Mouse (Mus musculus): ENCODE results near the gene Letm1. TPM values are rescaled to one million over a fixed set of nuclear protein-coding genes. Genes with fewer than 3 reads are reported as not detected.

Letm1 gene
- polyA plus RNA-seq, 1 experiment from 2014 or later, result 64.4 TPM

- H3K9ac ChIP-seq (replicated peaks; ENCODE audit: low read length), result peak overlapping the region; percentile 90
- 5% methylated on average over 11 of the region's 11 CpGs for WGBS
- H3K36me3 ChIP-seq (ENCODE audit: control insufficient read depth, insufficient read depth, low read length), result peaks cover 10% of the 10 kb centered on the region
- peaks cover 11% of the 10 kb centered on the region for H3K4me1 ChIP-seq (ENCODE audit: control insufficient read depth, insufficient read depth, low read length)
- H3K27me3 ChIP-seq (ENCODE audit: control insufficient read depth, insufficient read depth, low read length), result no peaks in the 10 kb centered on the region
- no peak for ATAC-seq (ENCODE audit: low FRiP score, low TSS enrichment)
- no peak for DNase-seq
- peak overlapping the region; percentile 81 for H3K4me2 ChIP-seq (ENCODE audit: low read length)
- H3K9me3 ChIP-seq (ENCODE audit: control insufficient read depth, low read length), result no peaks in the 10 kb centered on the region
- H3K4me3 ChIP-seq (replicated peaks; ENCODE audit: low read depth, low read length), result peak overlapping the region; percentile 84
- peak overlapping the region; percentile 86 for H3K27ac ChIP-seq (replicated peaks; ENCODE audit: low read depth, low read length)
Observed at GRCm38 (mm10) chr5:33781964-33782344, 663 bp downstream of the Letm1 start.

DNA sequence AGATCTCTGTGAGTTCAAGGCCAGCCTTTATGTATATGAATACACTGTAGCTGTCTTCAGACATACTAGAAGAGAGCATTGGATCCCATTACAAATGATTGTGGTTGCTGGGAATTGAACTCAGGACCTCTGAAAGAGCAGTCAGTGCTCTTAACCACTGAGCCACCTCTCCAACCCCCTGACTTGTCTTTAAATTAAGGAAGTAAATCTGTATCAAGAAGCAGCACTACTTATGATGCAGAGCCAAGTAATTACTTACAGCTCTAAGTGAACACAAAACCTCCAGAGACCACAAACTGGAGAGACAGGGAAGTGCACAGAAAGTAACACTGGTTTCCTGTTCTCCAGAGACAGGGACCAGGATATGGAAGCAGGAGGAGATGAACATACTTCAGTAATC, 5.4 kb downstream of the Letm1 start:
- DNase-seq (no peak), ATAC-seq (ENCODE audit: low FRiP score, low TSS enrichment) (no peak)
- no peak overlapping the region for H3K4me2 ChIP-seq (ENCODE audit: low read length)
- H3K27ac ChIP-seq (replicated peaks; ENCODE audit: low read depth, low read length), result no peak overlapping the region
- H3K4me1 ChIP-seq (ENCODE audit: control insufficient read depth, insufficient read depth, low read length), result peaks cover 11% of the 10 kb centered on the region
- no peaks in the 10 kb centered on the region for H3K27me3 ChIP-seq (ENCODE audit: control insufficient read depth, insufficient read depth, low read length)
- no peaks in the 10 kb centered on the region for H3K9me3 ChIP-seq (ENCODE audit: control insufficient read depth, low read length)
- no peak overlapping the region for H3K9ac ChIP-seq (replicated peaks; ENCODE audit: low read length)
- H3K36me3 ChIP-seq (ENCODE audit: control insufficient read depth, insufficient read depth, low read length), result peaks cover 36% of the 10 kb centered on the region
- no peak overlapping the region for H3K4me3 ChIP-seq (replicated peaks; ENCODE audit: low read depth, low read length)

GRCm38 (mm10) chr5:33743481-33743880, 39.1 kb downstream of the Letm1 start:
- no peak overlapping the region for H3K27ac ChIP-seq (replicated peaks; ENCODE audit: low read depth, low read length)
- no peaks in the 10 kb centered on the region for H3K4me1 ChIP-seq (ENCODE audit: control insufficient read depth, insufficient read depth, low read length)
- no peaks in the 10 kb centered on the region for H3K9me3 ChIP-seq (ENCODE audit: control insufficient read depth, low read length)
- no peak for ATAC-seq (ENCODE audit: low FRiP score, low TSS enrichment)
- peaks cover 83% of the 10 kb centered on the region for H3K36me3 ChIP-seq (ENCODE audit: control insufficient read depth, insufficient read depth, low read length)
- 96% methylated on average over 8 of the region's 8 CpGs for WGBS
- no peak for DNase-seq
- H3K9ac ChIP-seq (replicated peaks; ENCODE audit: low read length), result no peak overlapping the region
- H3K4me3 ChIP-seq (replicated peaks; ENCODE audit: low read depth, low read length), result no peak overlapping the region
- no peak overlapping the region for H3K4me2 ChIP-seq (ENCODE audit: low read length)
- H3K27me3 ChIP-seq (ENCODE audit: control insufficient read depth, insufficient read depth, low read length), result no peaks in the 10 kb centered on the region

- Histone ChIP-seq H3K9me3 (ENCODE audit: control insufficient read depth, low read length) (no peaks in the 10 kb centered on the region), H3K4me2 (ENCODE audit: low read length) (no peak overlapping the region), H3K27ac (replicated peaks; ENCODE audit: low read depth, low read length) (no peak overlapping the region), H3K4me3 (replicated peaks; ENCODE audit: low read depth, low read length) (no peak overlapping the region), H3K27me3 (ENCODE audit: control insufficient read depth, insufficient read depth, low read length) (no peaks in the 10 kb centered on the region), H3K4me1 (ENCODE audit: control insufficient read depth, insufficient read depth, low read length) (no peaks in the 10 kb centered on the region), H3K36me3 (ENCODE audit: control insufficient read depth, insufficient read depth, low read length) (peaks cover 55% of the 10 kb centered on the region), H3K9ac (replicated peaks; ENCODE audit: low read length) (no peak overlapping the region)
- WGBS, result 95% methylated on average over 4 of the region's 4 CpGs
- no peak for ATAC-seq (ENCODE audit: low FRiP score, low TSS enrichment)
- DNase-seq, result no peak
Observed at GRCm38 (mm10) chr5:33740548-33740947, 42.1 kb downstream of the Letm1 start.

GRCm38 (mm10) chr5:33738341-33738740, 44.3 kb downstream of the Letm1 start:
- H3K36me3 ChIP-seq (ENCODE audit: control insufficient read depth, insufficient read depth, low read length), result peaks cover 39% of the 10 kb centered on the region
- H3K9me3 ChIP-seq (ENCODE audit: control insufficient read depth, low read length), result no peaks in the 10 kb centered on the region
- no peak for DNase-seq
- no peak overlapping the region for H3K27ac ChIP-seq (replicated peaks; ENCODE audit: low read depth, low read length)
- no peak overlapping the region for H3K4me2 ChIP-seq (ENCODE audit: low read length)
- H3K4me1 ChIP-seq (ENCODE audit: control insufficient read depth, insufficient read depth, low read length), result no peaks in the 10 kb centered on the region
- H3K4me3 ChIP-seq (replicated peaks; ENCODE audit: low read depth, low read length), result no peak overlapping the region
- ATAC-seq (ENCODE audit: low FRiP score, low TSS enrichment), result no peak
- H3K27me3 ChIP-seq (ENCODE audit: control insufficient read depth, insufficient read depth, low read length), result no peaks in the 10 kb centered on the region
- H3K9ac ChIP-seq (replicated peaks; ENCODE audit: low read length), result no peak overlapping the region

GRCm38 (mm10) chr5:33737903-33738321, 44.7 kb downstream of the Letm1 start:
- 20% methylated on average over 7 of the region's 7 CpGs for WGBS
- peak; percentile 87 for DNase-seq
- no peak overlapping the region for H3K4me3 ChIP-seq (replicated peaks; ENCODE audit: low read depth, low read length)
- no peaks in the 10 kb centered on the region for H3K9me3 ChIP-seq (ENCODE audit: control insufficient read depth, low read length)
- no peak overlapping the region for H3K4me2 ChIP-seq (ENCODE audit: low read length)
- H3K36me3 ChIP-seq (ENCODE audit: control insufficient read depth, insufficient read depth, low read length), result peaks cover 35% of the 10 kb centered on the region
- no peaks in the 10 kb centered on the region for H3K27me3 ChIP-seq (ENCODE audit: control insufficient read depth, insufficient read depth, low read length)
- ATAC-seq (ENCODE audit: low FRiP score, low TSS enrichment), result no peak; the same call in 1 of the 2 replicates
- H3K27ac ChIP-seq (replicated peaks; ENCODE audit: low read depth, low read length), result no peak overlapping the region
- H3K4me1 ChIP-seq (ENCODE audit: control insufficient read depth, insufficient read depth, low read length), result no peaks in the 10 kb centered on the region
- H3K9ac ChIP-seq (replicated peaks; ENCODE audit: low read length), result no peak overlapping the region

GRCm38 (mm10) chr5:33736230-33736629, 46.4 kb downstream of the Letm1 start:
- DNase-seq (no peak), ATAC-seq (ENCODE audit: low FRiP score, low TSS enrichment) (no peak)
- Histone ChIP-seq H3K9ac (replicated peaks; ENCODE audit: low read length) (no peak overlapping the region), H3K36me3 (ENCODE audit: control insufficient read depth, insufficient read depth, low read length) (peaks cover 30% of the 10 kb centered on the region), H3K27me3 (ENCODE audit: control insufficient read depth, insufficient read depth, low read length) (no peaks in the 10 kb centered on the region), H3K9me3 (ENCODE audit: control insufficient read depth, low read length) (no peaks in the 10 kb centered on the region), H3K4me3 (replicated peaks; ENCODE audit: low read depth, low read length) (no peak overlapping the region), H3K4me1 (ENCODE audit: control insufficient read depth, insufficient read depth, low read length) (no peaks in the 10 kb centered on the region), H3K4me2 (ENCODE audit: low read length) (no peak overlapping the region), H3K27ac (replicated peaks; ENCODE audit: low read depth, low read length) (no peak overlapping the region)
- 75% methylated on average over 9 of the region's 9 CpGs for WGBS

- 90% methylated on average over 16 of the region's 16 CpGs for WGBS
- H3K9me3 ChIP-seq (ENCODE audit: control insufficient read depth, low read length), result no peaks in the 10 kb centered on the region
- no peak overlapping the region for H3K4me2 ChIP-seq (ENCODE audit: low read length)
- no peak for DNase-seq
- no peak overlapping the region for H3K9ac ChIP-seq (replicated peaks; ENCODE audit: low read length)
- H3K27me3 ChIP-seq (ENCODE audit: control insufficient read depth, insufficient read depth, low read length), result no peaks in the 10 kb centered on the region
- peaks cover 23% of the 10 kb centered on the region for H3K36me3 ChIP-seq (ENCODE audit: control insufficient read depth, insufficient read depth, low read length)
- H3K4me1 ChIP-seq (ENCODE audit: control insufficient read depth, insufficient read depth, low read length), result no peaks in the 10 kb centered on the region
- H3K27ac ChIP-seq (replicated peaks; ENCODE audit: low read depth, low read length), result no peak overlapping the region
- no peak overlapping the region for H3K4me3 ChIP-seq (replicated peaks; ENCODE audit: low read depth, low read length)
- ATAC-seq (ENCODE audit: low FRiP score, low TSS enrichment), result no peak
Observed at GRCm38 (mm10) chr5:33735412-33736092, 47.1 kb downstream of the Letm1 start.

DNA sequence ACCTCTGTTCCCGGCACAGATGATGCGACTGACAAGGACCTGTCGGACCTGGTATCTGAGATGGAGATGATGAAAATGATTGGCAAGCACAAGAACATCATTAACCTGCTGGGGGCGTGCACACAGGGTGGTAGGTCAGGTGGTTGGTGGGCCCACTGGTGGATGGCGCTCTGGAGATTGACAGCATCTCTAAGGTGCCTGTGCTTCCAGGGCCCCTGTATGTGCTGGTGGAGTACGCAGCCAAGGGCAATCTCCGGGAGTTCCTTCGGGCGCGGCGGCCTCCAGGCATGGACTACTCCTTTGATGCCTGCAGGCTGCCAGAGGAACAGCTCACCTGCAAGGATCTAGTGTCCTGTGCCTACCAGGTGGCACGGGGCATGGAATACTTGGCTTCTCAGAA, 48.8 kb downstream of the Letm1 start:
- Histone ChIP-seq H3K27me3 (ENCODE audit: control insufficient read depth, insufficient read depth, low read length) (no peaks in the 10 kb centered on the region), H3K9ac (replicated peaks; ENCODE audit: low read length) (no peak overlapping the region), H3K36me3 (ENCODE audit: control insufficient read depth, insufficient read depth, low read length) (peaks cover 28% of the 10 kb centered on the region), H3K4me3 (replicated peaks; ENCODE audit: low read depth, low read length) (no peak overlapping the region), H3K9me3 (ENCODE audit: control insufficient read depth, low read length) (no peaks in the 10 kb centered on the region), H3K27ac (replicated peaks; ENCODE audit: low read depth, low read length) (no peak overlapping the region), H3K4me2 (ENCODE audit: low read length) (no peak overlapping the region), H3K4me1 (ENCODE audit: control insufficient read depth, insufficient read depth, low read length) (no peaks in the 10 kb centered on the region)
- WGBS, result 96% methylated on average over 12 of the region's 12 CpGs
- ATAC-seq (ENCODE audit: low FRiP score, low TSS enrichment) (no peak), DNase-seq (no peak)
